Mouse (Mus musculus) liver, embryonic 16.5 days (tissue): ENCODE measurements around the gene Slc25a39. TPM values are rescaled to one million over a fixed set of nuclear protein-coding genes. Genes with fewer than 3 reads are reported as not detected.
"Not testable (repeated sequence)": the region's sequence is repeated elsewhere in the genome, so short reads cannot be mapped to it uniquely, and the experiment has no call there.

Source experiments
- ATAC-seq: fragments of 200-750 bp; cut with Nextera tagmentation; 2 replicates; pipeline ENCODE4 v1.8.0; 2017; ENCODE audit warnings: low read depth, mild to moderate bottlenecking, moderate number of reproducible peaks, moderate library complexity
- H3K27ac ChIP-seq: fragments of 300-500 bp; sonication (generic); 2 replicates; pipeline ENCODE4 v1.5.1; 2014; ENCODE audit warnings: mild to moderate bottlenecking, low read length
- H3K27me3 ChIP-seq: fragments of 300-500 bp; sonication (generic); 2 replicates; pipeline ENCODE4 v1.6.1; 2014; ENCODE audit warnings: low read depth, low read length, mixed read lengths; ENCODE audit not compliant: control insufficient read depth, insufficient read depth
- H3K36me3 ChIP-seq: fragments of 300-500 bp; sonication (generic); 2 replicates; pipeline ENCODE4 v1.6.1; 2014; ENCODE audit warnings: mild to moderate bottlenecking; ENCODE audit not compliant: control insufficient read depth, insufficient read depth
- H3K4me1 ChIP-seq: fragments of 300-500 bp; sonication (generic); 2 replicates; pipeline ENCODE4 v1.6.1; 2014; ENCODE audit warnings: low read depth, low read length, mixed read lengths; ENCODE audit not compliant: control insufficient read depth
- H3K4me2 ChIP-seq: fragments of 300-500 bp; sonication (generic); 2 replicates; pipeline ENCODE4 v1.6.1; 2014; ENCODE audit warnings: low read depth, low read length, mixed read lengths
- H3K4me3 ChIP-seq: fragments of 300-500 bp; sonication (generic); 2 replicates; pipeline ENCODE4 v1.5.1; 2014; ENCODE audit warnings: low read depth, mild to moderate bottlenecking, low read length
- H3K9ac ChIP-seq: fragments of 300-500 bp; sonication (generic); 2 replicates; pipeline ENCODE4 v1.6.1; 2014; ENCODE audit warnings: low read depth, low read length
- H3K9me3 ChIP-seq: fragments of 300-500 bp; sonication (generic); replicated peaks from 2 replicates; pipeline ENCODE4 v1.6.1; 2016; ENCODE audit warnings: low read length; ENCODE audit not compliant: control insufficient read depth
- WGBS: fragments of 180-500 bp; shearing (Covaris S2); extraction: QIAGEN DNeasy Blood & Tissue Kit; methylation state at CpG from one replicate; pipeline ENCODE4 v1.1.7; 2014; ENCODE audit not compliant: insufficient replicate concordance; 5-methylcytosine and 5-hydroxymethylcytosine counted together
- polyA plus RNA-seq: library from polyadenylated mRNA; unstranded; fragments of >200 nt; fragmentation: Nextera tagmentation; extraction: Ambion mirVana; gene quantifications from 2 replicates; pipeline ENCODE4 v1.2.1, GENCODE M21; 2015

The Slc25a39 gene
- polyA plus RNA-seq, 1 experiment from 2014 or later = 500 TPM

- not testable (repeated sequence) for H3K9me3 ChIP-seq, H3K4me3 ChIP-seq, H3K36me3 ChIP-seq, H3K9ac ChIP-seq, ATAC-seq, H3K4me2 ChIP-seq, H3K27me3 ChIP-seq
- peaks cover 34% of the 10 kb centered on the region for H3K4me1 ChIP-seq
- peak overlapping the region; percentile 95 for H3K27ac ChIP-seq
- 76% methylated on average over 3 of the region's 3 CpGs for WGBS
Measured at GRCm38 (mm10) chr11:102410345-102410744, 2.6 kb upstream of the Slc25a39 start.

DNA sequence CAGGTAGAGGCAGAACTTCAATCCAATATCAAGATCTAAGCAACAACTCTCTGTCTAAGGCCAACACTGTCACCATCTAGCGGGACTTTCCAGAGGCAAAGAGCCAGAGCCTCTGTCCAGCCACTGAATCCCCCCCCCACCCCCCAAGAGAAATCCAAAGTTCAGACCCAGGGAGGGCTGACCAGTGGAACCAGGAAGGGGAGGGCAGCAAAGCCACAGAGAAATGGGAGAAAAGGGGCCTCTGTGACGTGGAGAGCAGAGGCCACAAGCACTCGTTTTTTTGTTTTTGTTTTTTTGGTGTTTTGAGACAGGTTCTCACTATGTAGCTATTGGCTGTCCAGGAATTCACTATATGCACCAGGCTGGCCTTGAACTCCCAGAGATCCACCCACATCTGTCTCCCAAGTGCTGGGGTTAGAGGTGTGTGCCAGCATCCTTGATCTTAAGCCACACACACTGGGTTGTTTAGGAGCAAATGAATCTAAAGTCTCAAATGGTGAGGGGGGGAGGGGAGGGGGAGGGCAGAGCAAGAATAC, 2.1 kb upstream of the Slc25a39 start:
- H3K4me3 ChIP-seq = no peak overlapping the region
- peaks cover 4% of the 10 kb centered on the region; the same call in 1 of the 2 replicates for H3K27me3 ChIP-seq
- peaks cover 11% of the 10 kb centered on the region; the same call in 1 of the 2 replicates for H3K36me3 ChIP-seq
- peak overlapping the region; percentile 94 for H3K4me2 ChIP-seq
- H3K27ac ChIP-seq = peak overlapping the region; percentile 95
- H3K9me3 ChIP-seq = no peaks in the 10 kb centered on the region
- WGBS = 59% methylated on average over 3 of the region's 3 CpGs
- no peak for ATAC-seq
- H3K4me1 ChIP-seq = peaks cover 39% of the 10 kb centered on the region
- H3K9ac ChIP-seq = peak overlapping the region; percentile 38

DNA sequence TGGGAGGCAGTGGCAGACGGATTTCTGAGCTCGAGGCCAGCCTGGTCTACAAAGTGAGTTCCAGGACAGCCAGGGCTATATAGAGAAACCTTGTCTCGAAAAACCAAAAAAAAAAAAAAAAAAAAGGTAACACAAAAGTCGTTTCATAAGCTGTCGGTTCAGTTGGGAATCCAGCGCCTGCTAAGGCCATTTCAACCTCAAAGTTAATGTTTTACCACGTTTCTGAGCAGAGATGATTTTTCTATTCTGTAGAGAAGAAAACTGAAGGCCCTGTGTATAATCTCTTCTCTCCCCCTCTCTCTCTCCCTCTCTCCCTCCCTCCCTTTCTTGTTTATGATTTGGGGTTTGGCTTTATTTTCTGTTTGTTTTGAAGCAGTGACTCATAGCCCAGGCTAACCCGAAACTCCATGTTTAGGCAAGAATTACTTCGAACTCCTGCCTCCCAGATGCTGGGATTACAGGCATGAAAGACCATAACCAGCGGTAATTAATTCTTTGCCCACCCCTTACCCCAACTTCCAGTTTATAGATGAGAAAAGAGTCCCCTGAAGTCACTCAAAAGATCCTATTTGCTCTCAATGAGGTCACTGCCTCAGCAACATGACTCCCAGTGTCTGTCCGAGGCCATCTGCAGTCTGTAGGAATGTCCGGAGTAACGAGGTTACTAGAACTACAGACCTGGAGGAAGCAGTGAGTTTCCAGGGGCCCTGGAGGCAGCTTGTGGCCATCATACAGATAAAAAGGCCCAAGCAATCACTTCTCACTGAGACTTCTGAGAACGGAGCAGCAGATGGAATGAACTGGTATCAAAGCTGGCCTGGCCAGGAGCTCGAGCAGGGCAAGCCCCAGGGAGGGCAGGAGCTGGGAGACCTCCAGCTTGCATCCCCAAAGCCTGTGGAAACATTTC, 1.4 kb upstream of the Slc25a39 start:
- H3K4me3 ChIP-seq = peak overlapping the region; percentile 79
- H3K27me3 ChIP-seq = peaks cover 4% of the 10 kb centered on the region; the same call in 1 of the 2 replicates
- no peaks in the 10 kb centered on the region for H3K9me3 ChIP-seq
- 33% methylated on average over 15 of the region's 15 CpGs for WGBS
- H3K9ac ChIP-seq = peak overlapping the region; percentile 38
- H3K27ac ChIP-seq = peak overlapping the region; percentile 95
- H3K4me2 ChIP-seq = peak overlapping the region; percentile 94
- peaks cover 46% of the 10 kb centered on the region for H3K4me1 ChIP-seq
- H3K36me3 ChIP-seq = peaks cover 18% of the 10 kb centered on the region
- no peak for ATAC-seq

DNA sequence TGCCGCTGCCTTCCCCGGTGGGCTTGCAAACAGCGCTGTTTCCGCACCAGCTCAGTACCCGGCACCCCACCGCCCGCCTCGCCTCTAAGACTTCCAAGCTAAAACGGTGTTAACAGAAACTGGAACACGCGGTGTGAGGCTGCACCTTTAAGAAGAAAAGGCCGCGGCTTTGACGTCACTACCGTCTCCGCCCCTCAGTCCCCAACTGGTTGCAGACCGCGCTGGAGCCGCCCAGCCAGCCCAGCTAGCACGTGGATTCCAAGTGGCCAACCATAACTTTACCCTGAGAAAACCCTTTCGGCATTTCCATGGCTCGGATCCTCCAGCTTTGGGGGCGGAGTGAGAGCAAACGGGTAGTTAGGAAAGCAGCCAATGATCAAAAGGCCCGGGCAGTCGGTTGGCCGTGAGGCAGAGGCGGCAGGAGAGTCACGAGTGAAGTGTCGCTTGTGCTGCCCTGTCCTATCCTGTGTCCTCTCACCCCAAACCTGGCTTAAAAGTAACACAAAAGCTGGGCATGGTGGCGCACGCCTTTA, 664 bp upstream of the Slc25a39 start:
- under 1% methylated on average over 32 of the region's 32 CpGs for WGBS
- Histone ChIP-seq H3K4me1 (peaks cover 46% of the 10 kb centered on the region), H3K9ac (peak overlapping the region; percentile 81), H3K9me3 (no peaks in the 10 kb centered on the region), H3K36me3 (peaks cover 26% of the 10 kb centered on the region), H3K4me2 (peak overlapping the region; percentile 94), H3K4me3 (peak overlapping the region; percentile 79), H3K27me3 (0 out of 2 replicates have a peak, but pooled peaks cover under 1% of the 10 kb centered on the region), H3K27ac (peak overlapping the region; percentile 95)
- ATAC-seq = peak; percentile 81

DNA sequence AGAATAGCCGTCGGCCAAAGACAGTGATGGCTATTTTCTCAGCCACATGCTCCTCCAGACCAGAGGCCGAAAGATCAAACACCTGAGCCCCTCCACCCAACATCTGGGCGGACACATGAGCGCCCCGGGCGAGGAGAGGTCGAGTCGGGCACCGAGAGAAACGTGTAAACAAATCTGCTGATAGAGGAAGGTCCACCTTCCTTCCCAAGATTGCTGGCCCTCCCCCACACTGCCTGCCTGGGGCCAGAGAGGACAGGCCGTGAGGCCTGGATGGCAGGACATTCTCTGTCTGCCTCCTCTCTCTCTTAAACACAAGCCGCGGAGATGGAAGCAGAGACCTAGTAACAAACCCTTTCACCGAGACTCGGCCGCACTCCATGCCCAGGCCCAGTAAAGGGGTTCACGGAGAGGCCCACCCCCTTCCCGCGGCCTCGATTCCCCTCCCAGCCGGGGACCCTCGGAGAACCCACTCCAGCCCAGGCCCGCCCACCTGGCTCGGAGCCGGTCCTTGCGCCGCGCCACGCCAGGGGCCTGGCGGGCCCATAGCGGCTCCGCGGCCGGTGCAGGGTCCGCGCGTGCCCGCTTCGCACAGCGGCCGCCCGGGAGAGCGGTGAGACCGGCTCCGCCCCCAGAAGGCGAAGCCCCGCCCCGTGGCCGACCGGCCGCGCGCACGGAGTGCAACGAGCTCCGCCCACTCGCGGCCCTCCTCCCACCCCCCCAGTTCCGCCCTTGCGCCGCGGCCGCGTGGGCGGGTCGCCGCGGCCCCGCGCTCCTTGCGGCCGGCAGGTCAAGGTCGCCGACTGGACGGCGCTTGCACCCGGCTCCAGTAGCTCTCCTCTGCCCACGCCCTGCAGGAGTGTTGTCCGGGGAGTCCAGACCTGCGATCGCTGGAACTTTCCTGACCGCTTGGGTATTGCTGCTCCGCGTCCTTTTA, 579 bp downstream of the Slc25a39 start:
- Histone ChIP-seq H3K36me3 (peaks cover 38% of the 10 kb centered on the region), H3K4me1 (peaks cover 46% of the 10 kb centered on the region), H3K27ac (peak overlapping the region; percentile 95), H3K4me3 (peak overlapping the region; percentile 79), H3K4me2 (peak overlapping the region; percentile 94), H3K9me3 (no peaks in the 10 kb centered on the region), H3K27me3 (peaks cover 3% of the 10 kb centered on the region; the same call in 1 of the 2 replicates), H3K9ac (peak overlapping the region; percentile 89)
- WGBS = under 1% methylated on average over 79 of the region's 85 CpGs
- ATAC-seq = peak; percentile 74

- H3K27me3 ChIP-seq = peaks cover 10% of the 10 kb centered on the region
- no peaks in the 10 kb centered on the region for H3K9me3 ChIP-seq
- H3K4me2 ChIP-seq = peak overlapping the region; percentile 94
- H3K9ac ChIP-seq = peak overlapping the region; percentile 89
- H3K4me3 ChIP-seq = peak overlapping the region; percentile 79
- no peak for ATAC-seq
- H3K36me3 ChIP-seq = peaks cover 42% of the 10 kb centered on the region
- 19% methylated on average over 3 of the region's 3 CpGs for WGBS
- H3K27ac ChIP-seq = peak overlapping the region; percentile 94
- peaks cover 43% of the 10 kb centered on the region for H3K4me1 ChIP-seq
Measured at GRCm38 (mm10) chr11:102406401-102406800, 1.3 kb downstream of the Slc25a39 start.

- WGBS = 79% methylated on average over 11 of the region's 11 CpGs
- peak overlapping the region; percentile 89 for H3K9ac ChIP-seq
- peaks cover 16% of the 10 kb centered on the region for H3K27me3 ChIP-seq
- H3K4me3 ChIP-seq = peak overlapping the region; percentile 79
- peak overlapping the region; percentile 94 for H3K27ac ChIP-seq
- H3K36me3 ChIP-seq = peaks cover 42% of the 10 kb centered on the region
- peaks cover 40% of the 10 kb centered on the region for H3K4me1 ChIP-seq
- ATAC-seq = no peak
- H3K4me2 ChIP-seq = peak overlapping the region; percentile 94
- no peaks in the 10 kb centered on the region for H3K9me3 ChIP-seq
Measured at GRCm38 (mm10) chr11:102405544-102406285, 2.0 kb downstream of the Slc25a39 start.
